Mouse (Mus musculus) ES-Bruce4 (cell line): ENCODE measurements around the gene Trim2. TPM values are rescaled to one million over a fixed set of nuclear protein-coding genes. Genes with fewer than 3 reads are reported as not detected.

Experiments used
- H3K27ac ChIP-seq: 2 replicates; pipeline ENCODE4 v1.5.1; 2012; ENCODE audit warnings: low read length, inconsistent platforms; ENCODE audit not compliant: insufficient read depth
- H3K27me3 ChIP-seq: 2 replicates; pipeline ENCODE4 v1.6.1; 2012; ENCODE audit warnings: mild to moderate bottlenecking, low read length, inconsistent platforms; ENCODE audit not compliant: control insufficient read depth, poor library complexity, insufficient read depth, severe bottlenecking
- H3K36me3 ChIP-seq: 2 replicates; pipeline ENCODE4 v1.6.1; 2012; ENCODE audit warnings: inconsistent platforms, mild to moderate bottlenecking, low read length, moderate library complexity; ENCODE audit not compliant: control insufficient read depth, poor library complexity, insufficient read depth, severe bottlenecking
- H3K4me1 ChIP-seq: one replicate; pipeline ENCODE4 v1.8.1; 2011; ENCODE audit warnings: low read length; ENCODE audit not compliant: control insufficient read depth, insufficient read depth
- H3K4me3 ChIP-seq: 2 replicates; pipeline ENCODE4 v1.5.1; 2011; ENCODE audit warnings: low read depth, mild to moderate bottlenecking, low read length
- H3K9ac ChIP-seq: 2 replicates; pipeline ENCODE4 v1.6.1; 2012; ENCODE audit warnings: low read depth, mild to moderate bottlenecking, inconsistent platforms; ENCODE audit not compliant: poor library complexity, severe bottlenecking
- H3K9me3 ChIP-seq: replicated peaks from 2 replicates; pipeline ENCODE4 v1.6.1; 2012; ENCODE audit warnings: mild to moderate bottlenecking, low read length, inconsistent platforms; ENCODE audit not compliant: control insufficient read depth, poor library complexity, insufficient read depth, severe bottlenecking
- CTCF ChIP-seq: IDR thresholded peaks from one replicate; pipeline ENCODE4 v1.8.1; 2011; ENCODE audit warnings: low read depth, low read length
- EP300 ChIP-seq: IDR thresholded peaks from 2 replicates; pipeline ENCODE4 v1.6.1; 2011; ENCODE audit warnings: low read depth, low read length; ENCODE audit not compliant: insufficient read depth
- POLR2A ChIP-seq: IDR thresholded peaks from one replicate; pipeline ENCODE4 v1.8.1; 2011; ENCODE audit warnings: low read length; ENCODE audit not compliant: insufficient read depth
- polyA plus RNA-seq: library from polyadenylated mRNA; stranded (reverse); fragments of >200 nt; gene quantifications from 2 replicates; pipeline ENCODE4 v1.2.4, GENCODE M21; 2011; ENCODE audit warnings: low read depth; ENCODE audit not compliant: missing spikeins, insufficient read depth, insufficient read length

Gene Trim2
- polyA plus RNA-seq, 1 experiment, result 12.8 TPM

- no peak overlapping the region for H3K27ac ChIP-seq
- TF ChIP-seq POLR2A (no peak), CTCF (no peak), EP300 (no peak)
- H3K9ac ChIP-seq, result no peak overlapping the region
- H3K9me3 ChIP-seq, result no peaks in the 10 kb centered on the region
- no peak overlapping the region for H3K4me3 ChIP-seq
- no peaks in the 10 kb centered on the region for H3K36me3 ChIP-seq
- H3K4me1 ChIP-seq, result no peaks in the 10 kb centered on the region
- no peaks in the 10 kb centered on the region for H3K27me3 ChIP-seq
These were observed 34.2 kb downstream of the Trim2 start for GRCm38 (mm10) chr3:84272293-84273015.

- Histone ChIP-seq H3K9me3 (no peaks in the 10 kb centered on the region), H3K27me3 (no peaks in the 10 kb centered on the region), H3K9ac (no peak overlapping the region), H3K27ac (no peak overlapping the region), H3K36me3 (no peaks in the 10 kb centered on the region), H3K4me3 (no peak overlapping the region), H3K4me1 (no peaks in the 10 kb centered on the region)
- TF ChIP-seq CTCF (no peak), EP300 (no peak), POLR2A (no peak)
These were observed 34.9 kb downstream of the Trim2 start for GRCm38 (mm10) chr3:84271794-84272193.

- Histone ChIP-seq H3K36me3 (no peaks in the 10 kb centered on the region), H3K27me3 (no peaks in the 10 kb centered on the region), H3K4me1 (no peaks in the 10 kb centered on the region), H3K9me3 (no peaks in the 10 kb centered on the region), H3K27ac (no peak overlapping the region), H3K4me3 (no peak overlapping the region), H3K9ac (no peak overlapping the region)
- TF ChIP-seq POLR2A (no peak), EP300 (no peak), CTCF (no peak)
These were observed 35.6 kb downstream of the Trim2 start for GRCm38 (mm10) chr3:84271058-84271457.

GRCm38 (mm10) chr3:84270624-84270995 lies 36.1 kb downstream of the Trim2 start:
- Histone ChIP-seq H3K36me3 (no peaks in the 10 kb centered on the region), H3K4me1 (no peaks in the 10 kb centered on the region), H3K9ac (no peak overlapping the region), H3K27ac (no peak overlapping the region), H3K4me3 (no peak overlapping the region), H3K27me3 (no peaks in the 10 kb centered on the region), H3K9me3 (no peaks in the 10 kb centered on the region)
- no peak for TF ChIP-seq POLR2A
- no peak for TF ChIP-seq EP300
- no peak for TF ChIP-seq CTCF

GRCm38 (mm10) chr3:84269987-84270623 lies 36.6 kb downstream of the Trim2 start:
- no peaks in the 10 kb centered on the region for H3K4me1 ChIP-seq
- H3K36me3 ChIP-seq, result no peaks in the 10 kb centered on the region
- no peak overlapping the region for H3K9ac ChIP-seq
- H3K27me3 ChIP-seq, result no peaks in the 10 kb centered on the region
- no peak overlapping the region for H3K4me3 ChIP-seq
- TF ChIP-seq EP300 (no peak), POLR2A (no peak), CTCF (no peak)
- no peaks in the 10 kb centered on the region for H3K9me3 ChIP-seq
- no peak overlapping the region for H3K27ac ChIP-seq

GRCm38 (mm10) chr3:84268434-84268833 lies 38.2 kb downstream of the Trim2 start:
- H3K27ac ChIP-seq, result no peak overlapping the region
- H3K36me3 ChIP-seq, result no peaks in the 10 kb centered on the region
- no peaks in the 10 kb centered on the region for H3K9me3 ChIP-seq
- no peaks in the 10 kb centered on the region for H3K27me3 ChIP-seq
- H3K9ac ChIP-seq, result no peak overlapping the region
- TF ChIP-seq POLR2A, result no peak
- no peak for TF ChIP-seq CTCF
- TF ChIP-seq EP300, result no peak
- no peak overlapping the region for H3K4me3 ChIP-seq
- H3K4me1 ChIP-seq, result no peaks in the 10 kb centered on the region
